Mouse (Mus musculus): Measurements from ENCODE around the gene Elp4. TPM values are rescaled to one million over a fixed set of nuclear protein-coding genes. Genes with fewer than 3 reads are reported as not detected.

Gene Elp4
- polyA plus RNA-seq, 1 experiment from 2014 or later, result 40.9 TPM

DNA sequence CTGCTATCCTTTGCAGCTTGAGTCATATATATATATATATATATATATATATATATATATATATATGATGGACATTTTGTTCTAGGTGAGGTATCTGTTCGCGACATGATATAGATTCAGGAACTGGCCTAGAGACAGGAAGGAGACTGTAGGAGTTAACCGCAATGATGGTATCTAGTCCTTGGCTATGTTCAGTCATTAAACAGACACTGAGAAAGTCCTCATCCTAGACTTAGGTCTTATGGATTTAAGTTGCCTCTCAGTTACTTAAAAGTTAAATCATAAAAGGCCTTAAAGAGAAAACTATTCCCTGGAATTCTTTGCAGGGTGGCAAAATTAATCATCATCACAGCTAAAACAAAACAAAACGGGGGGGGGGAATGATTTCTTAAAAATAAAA, 226.1 kb downstream of the Elp4 start:
- H3K36me3 ChIP-seq, result no peaks in the 10 kb centered on the region
- no peak overlapping the region for H3K4me2 ChIP-seq
- no peak overlapping the region for H3K9ac ChIP-seq
- no peak overlapping the region for H3K4me3 ChIP-seq (replicated peaks)
- 3% methylated on average over 4 of the region's 4 CpGs for WGBS
- no peaks in the 10 kb centered on the region for H3K9me3 ChIP-seq (replicated peaks)
- H3K4me1 ChIP-seq, result peaks cover 45% of the 10 kb centered on the region
- ATAC-seq (replicated peaks; ENCODE audit: low FRiP score), result no peak
- H3K27me3 ChIP-seq, result peaks cover 99% of the 10 kb centered on the region
- no peak overlapping the region for H3K27ac ChIP-seq

DNA sequence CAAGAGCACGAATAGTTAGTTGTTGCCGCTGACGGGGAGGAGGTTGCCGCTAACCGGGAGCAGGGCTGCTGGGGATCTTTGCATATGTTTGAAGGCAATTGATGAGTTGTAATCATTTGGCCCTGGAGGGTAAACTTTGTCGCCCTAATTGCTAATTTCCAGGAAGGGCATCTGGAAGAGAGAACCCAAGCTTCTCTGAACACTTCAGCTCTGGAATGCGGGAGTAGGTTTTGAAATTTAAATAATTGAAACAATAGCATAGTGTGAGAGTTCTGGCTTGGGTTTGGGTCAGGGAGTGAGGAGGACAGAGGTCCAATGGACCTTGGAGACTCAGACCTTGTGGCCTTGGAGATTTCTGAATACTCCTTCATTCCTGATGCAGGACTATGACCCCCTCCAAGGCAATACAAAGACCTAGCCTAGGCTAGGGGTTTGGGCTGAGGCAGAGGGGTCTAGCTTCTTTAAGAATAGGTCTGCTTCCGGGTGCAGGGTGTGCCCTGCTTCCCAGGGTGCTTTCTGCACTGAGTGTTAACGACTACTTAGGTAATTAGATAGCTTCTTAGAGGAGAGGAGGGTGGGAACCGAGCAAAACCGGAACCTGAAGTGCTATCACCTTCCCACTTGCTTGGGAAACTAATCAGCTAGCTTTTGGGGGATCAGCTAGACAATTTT, 226.8 kb downstream of the Elp4 start:
- Histone ChIP-seq H3K36me3 (no peaks in the 10 kb centered on the region), H3K9me3 (replicated peaks) (no peaks in the 10 kb centered on the region), H3K9ac (no peak overlapping the region), H3K4me3 (replicated peaks) (no peak overlapping the region), H3K4me1 (peaks cover 43% of the 10 kb centered on the region), H3K27me3 (peaks cover 99% of the 10 kb centered on the region), H3K27ac (no peak overlapping the region), H3K4me2 (no peak overlapping the region)
- 1% methylated on average over 11 of the region's 11 CpGs for WGBS
- no peak for ATAC-seq (replicated peaks; ENCODE audit: low FRiP score)

DNA sequence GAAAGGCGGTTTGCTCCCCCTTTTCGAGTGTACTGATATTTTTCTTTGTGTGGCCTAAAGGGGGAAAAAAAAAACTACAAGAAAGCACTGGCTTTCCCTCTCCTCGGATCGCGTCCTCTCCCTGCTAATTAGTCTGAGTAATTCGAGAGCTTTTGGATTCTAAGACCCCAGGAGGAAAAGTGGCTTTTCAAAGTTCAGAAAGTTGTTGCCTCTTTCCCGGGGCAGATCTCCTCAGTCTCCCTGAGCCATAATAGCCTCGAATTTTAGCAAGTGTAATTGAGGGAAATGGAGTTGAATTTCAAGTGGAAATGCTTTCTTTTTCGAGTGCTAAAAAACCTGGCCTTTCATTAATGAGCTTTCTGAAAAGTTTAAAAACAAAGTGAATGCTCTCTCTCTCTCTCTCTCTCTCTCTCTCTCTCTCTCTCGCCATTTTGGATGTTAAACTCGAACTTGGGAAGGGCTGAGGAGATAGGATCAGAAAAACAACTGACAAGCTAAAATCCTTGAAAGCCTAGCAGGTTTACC, 227.4 kb downstream of the Elp4 start:
- Histone ChIP-seq H3K4me2 (peak overlapping the region; percentile 57; the same call in 1 of the 2 replicates), H3K27me3 (peaks cover 99% of the 10 kb centered on the region), H3K4me3 (replicated peaks) (no peak overlapping the region), H3K9ac (no peak overlapping the region), H3K36me3 (no peaks in the 10 kb centered on the region), H3K4me1 (peaks cover 41% of the 10 kb centered on the region), H3K27ac (no peak overlapping the region), H3K9me3 (replicated peaks) (no peaks in the 10 kb centered on the region)
- ATAC-seq (replicated peaks; ENCODE audit: low FRiP score), result no peak
- 1% methylated on average over 11 of the region's 11 CpGs for WGBS

DNA sequence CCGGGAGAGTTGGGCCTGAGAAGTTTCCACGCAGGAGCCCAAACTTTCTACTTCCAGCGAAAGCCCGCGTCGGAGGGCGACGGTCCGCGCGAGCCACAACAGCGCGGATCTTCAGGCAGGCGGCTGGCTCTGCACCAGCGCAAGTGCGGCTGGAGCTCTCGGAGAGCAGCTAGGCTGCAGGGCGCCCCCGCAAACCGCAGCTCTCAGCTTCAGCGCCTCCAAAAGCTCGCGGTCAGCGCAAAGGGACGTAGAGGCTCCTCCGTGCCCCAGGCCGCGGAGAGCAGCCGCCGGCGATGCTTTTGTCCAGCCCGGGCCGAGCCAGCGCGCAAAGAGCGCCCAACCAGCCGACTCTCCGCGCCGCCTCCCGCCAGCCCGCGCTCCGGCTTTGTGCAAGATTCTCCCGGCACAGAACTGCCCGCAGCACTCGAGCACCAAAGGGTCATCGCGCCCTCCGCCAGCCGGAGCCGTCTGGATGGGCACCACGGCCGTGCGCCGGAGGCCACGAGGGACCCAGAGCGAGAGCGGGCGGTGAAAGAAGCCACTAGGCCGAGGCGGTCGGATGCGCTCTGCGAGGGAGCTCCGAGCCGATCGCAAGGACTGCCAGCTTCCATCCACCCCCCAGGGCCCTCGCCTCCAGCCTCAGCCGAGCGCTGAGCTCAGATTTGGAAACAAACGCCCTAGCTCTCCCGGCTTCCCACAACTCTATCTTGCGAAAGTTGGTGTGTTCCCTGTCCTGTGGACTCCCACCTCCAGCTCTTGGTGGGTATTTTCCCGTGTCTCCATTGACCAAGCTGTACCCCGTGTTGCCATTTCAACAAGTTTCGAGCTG, 228.1 kb downstream of the Elp4 start:
- peak overlapping the region; percentile 57 for H3K4me2 ChIP-seq
- WGBS, result under 1% methylated on average over 77 of the region's 77 CpGs
- peaks cover 99% of the 10 kb centered on the region for H3K27me3 ChIP-seq
- H3K27ac ChIP-seq, result no peak overlapping the region
- peak overlapping the region; percentile 40 for H3K4me3 ChIP-seq (replicated peaks)
- peak; percentile 44 for ATAC-seq (replicated peaks; ENCODE audit: low FRiP score)
- peaks cover 40% of the 10 kb centered on the region for H3K4me1 ChIP-seq
- no peak overlapping the region for H3K9ac ChIP-seq
- H3K36me3 ChIP-seq, result no peaks in the 10 kb centered on the region
- H3K9me3 ChIP-seq (replicated peaks), result no peaks in the 10 kb centered on the region

DNA sequence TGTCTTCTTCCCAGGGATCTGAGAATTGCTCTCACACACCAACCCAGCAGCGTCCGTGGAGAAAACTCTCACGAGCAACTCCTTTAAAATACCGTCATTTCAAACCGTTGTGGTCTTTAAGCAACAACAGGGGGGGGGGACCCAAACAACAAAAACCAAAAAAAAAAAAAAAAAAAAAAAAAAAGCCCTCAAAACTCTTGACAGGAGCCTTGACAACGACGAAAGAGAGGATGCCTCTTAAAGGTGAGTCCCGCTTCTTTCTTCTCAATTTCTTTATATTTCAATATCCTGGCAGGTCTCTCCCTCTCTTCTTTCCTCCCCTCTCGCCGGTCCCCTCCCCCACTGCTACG, 228.7 kb downstream of the Elp4 start:
- no peak for ATAC-seq (replicated peaks; ENCODE audit: low FRiP score)
- Histone ChIP-seq H3K9me3 (replicated peaks) (no peaks in the 10 kb centered on the region), H3K27ac (no peak overlapping the region), H3K4me1 (peaks cover 40% of the 10 kb centered on the region), H3K27me3 (peaks cover 99% of the 10 kb centered on the region), H3K9ac (no peak overlapping the region), H3K36me3 (no peaks in the 10 kb centered on the region), H3K4me2 (peak overlapping the region; percentile 57), H3K4me3 (replicated peaks) (peak overlapping the region; percentile 40)
- WGBS, result 0% methylated on average over 11 of the region's 11 CpGs

DNA sequence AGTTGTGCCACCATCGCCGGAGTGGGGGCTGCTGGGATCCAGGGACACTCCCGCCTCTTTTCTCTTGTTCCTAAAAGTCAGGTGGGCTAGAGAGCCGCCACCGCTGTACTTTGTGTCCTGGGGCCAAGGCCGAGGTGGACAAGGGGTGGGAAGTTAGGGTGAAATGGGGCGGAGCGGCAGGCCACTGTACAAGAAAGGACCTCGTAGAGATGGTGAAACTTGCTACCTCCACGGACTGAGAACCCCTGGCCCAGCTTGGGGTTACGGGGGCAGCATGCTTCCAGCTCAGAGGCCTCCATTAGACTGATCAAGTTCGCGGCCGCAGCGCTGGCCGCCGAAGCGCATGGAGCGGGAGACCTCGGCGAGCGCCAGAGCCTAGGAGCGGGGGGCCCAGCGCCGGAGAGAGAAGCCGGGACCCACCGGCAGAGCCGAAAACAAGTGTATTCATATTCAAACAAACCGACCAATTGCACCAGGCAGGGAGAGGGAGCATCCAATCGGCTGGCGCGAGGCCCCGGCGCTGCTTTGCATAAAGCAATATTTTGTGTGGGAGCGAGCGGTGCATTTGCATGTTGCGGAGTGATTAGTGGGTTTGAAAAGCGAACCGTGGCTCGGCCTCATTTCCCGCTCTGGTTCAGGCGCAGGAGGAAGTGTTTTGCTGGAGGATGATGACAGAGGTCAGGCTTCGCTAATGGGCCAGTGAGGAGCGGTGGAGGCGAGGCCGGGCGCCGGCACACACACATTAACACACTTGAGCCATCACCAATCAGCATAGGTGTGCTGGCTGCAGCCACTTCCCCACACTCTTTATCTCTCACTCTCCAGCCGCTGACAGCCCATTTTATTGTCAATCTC, 229.3 kb downstream of the Elp4 start:
- no peaks in the 10 kb centered on the region for H3K36me3 ChIP-seq
- H3K4me3 ChIP-seq (replicated peaks), result peak overlapping the region; percentile 40
- H3K4me2 ChIP-seq, result peak overlapping the region; percentile 57
- under 1% methylated on average over 49 of the region's 49 CpGs for WGBS
- ATAC-seq (replicated peaks; ENCODE audit: low FRiP score), result peak; percentile 69
- H3K9ac ChIP-seq, result no peak overlapping the region
- no peak overlapping the region for H3K27ac ChIP-seq
- H3K4me1 ChIP-seq, result peaks cover 43% of the 10 kb centered on the region
- no peaks in the 10 kb centered on the region for H3K9me3 ChIP-seq (replicated peaks)
- H3K27me3 ChIP-seq, result peaks cover 99% of the 10 kb centered on the region

DNA sequence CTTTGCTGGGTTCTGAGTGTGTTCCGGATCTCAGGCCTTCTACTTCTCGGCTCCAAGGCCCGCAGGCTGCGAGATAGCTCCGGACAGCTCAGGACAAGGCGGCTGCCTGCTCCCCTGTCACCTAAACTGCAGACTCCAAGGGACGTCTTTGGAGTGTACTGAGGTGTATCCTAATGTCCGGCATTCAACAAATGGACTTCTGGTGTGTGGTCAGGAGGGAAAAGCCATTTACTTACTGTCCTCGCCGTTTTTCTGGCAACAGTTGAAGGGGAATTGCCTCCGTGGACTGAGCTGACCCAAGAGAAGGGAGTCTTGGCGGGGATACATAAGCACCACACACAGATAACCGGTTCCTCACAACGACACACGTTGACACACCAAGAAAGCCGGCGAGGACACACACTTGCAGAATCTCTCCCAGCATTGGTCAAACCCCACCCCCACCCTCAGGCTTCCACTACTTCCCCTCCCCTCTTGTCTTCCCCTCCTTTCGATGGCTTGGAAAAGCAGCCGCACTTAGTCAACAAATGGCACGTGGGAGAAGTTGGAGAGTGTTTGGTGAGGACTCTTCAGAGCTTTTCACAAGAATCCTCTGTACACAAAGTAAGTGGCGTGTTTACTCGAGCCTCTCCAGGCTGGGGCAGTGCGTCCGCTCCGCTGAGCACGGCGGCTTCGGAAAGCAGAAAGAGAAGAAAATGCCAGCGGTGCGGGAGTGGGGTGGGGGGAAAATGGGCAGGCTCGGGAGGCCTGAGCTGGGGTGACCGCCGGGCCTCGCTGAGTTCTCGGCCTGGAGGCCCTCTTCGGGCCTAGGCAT, 230.1 kb downstream of the Elp4 start:
- Histone ChIP-seq H3K4me2 (peak overlapping the region; percentile 57), H3K36me3 (no peaks in the 10 kb centered on the region), H3K9me3 (replicated peaks) (no peaks in the 10 kb centered on the region), H3K27ac (no peak overlapping the region), H3K4me1 (peaks cover 51% of the 10 kb centered on the region), H3K27me3 (peaks cover 99% of the 10 kb centered on the region), H3K4me3 (replicated peaks) (peak overlapping the region; percentile 40), H3K9ac (no peak overlapping the region)
- no peak for ATAC-seq (replicated peaks; ENCODE audit: low FRiP score)
- WGBS, result 1% methylated on average over 36 of the region's 36 CpGs

DNA sequence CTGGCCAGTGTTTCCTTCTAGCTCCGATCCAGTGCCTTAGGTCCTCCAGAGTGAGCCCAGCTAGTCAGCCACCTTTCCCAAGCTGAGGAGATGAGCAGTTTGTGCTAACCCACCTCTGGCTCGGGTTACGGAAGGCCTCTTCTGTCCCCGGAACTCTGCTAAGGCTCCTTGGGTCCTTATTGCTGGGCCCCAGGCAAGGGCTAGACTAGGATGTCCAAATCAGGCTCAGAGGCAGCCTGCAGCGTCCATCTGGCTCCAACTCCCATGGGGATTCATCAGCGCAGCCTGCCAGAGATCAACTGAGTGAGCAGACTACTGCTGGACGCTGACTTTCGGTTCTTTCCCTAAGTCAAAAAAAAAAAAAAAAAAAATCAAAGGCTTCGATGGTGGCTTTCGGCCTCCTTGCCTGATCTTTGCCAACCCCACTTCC, 230.7 kb downstream of the Elp4 start:
- Histone ChIP-seq H3K27me3 (peaks cover 99% of the 10 kb centered on the region), H3K9me3 (replicated peaks) (no peaks in the 10 kb centered on the region), H3K4me1 (peaks cover 57% of the 10 kb centered on the region), H3K36me3 (no peaks in the 10 kb centered on the region), H3K27ac (no peak overlapping the region), H3K4me3 (replicated peaks) (peak overlapping the region; percentile 14), H3K4me2 (peak overlapping the region; percentile 57; the same call in 1 of the 2 replicates), H3K9ac (no peak overlapping the region)
- 2% methylated on average over 10 of the region's 10 CpGs for WGBS
- no peak for ATAC-seq (replicated peaks; ENCODE audit: low FRiP score)

DNA sequence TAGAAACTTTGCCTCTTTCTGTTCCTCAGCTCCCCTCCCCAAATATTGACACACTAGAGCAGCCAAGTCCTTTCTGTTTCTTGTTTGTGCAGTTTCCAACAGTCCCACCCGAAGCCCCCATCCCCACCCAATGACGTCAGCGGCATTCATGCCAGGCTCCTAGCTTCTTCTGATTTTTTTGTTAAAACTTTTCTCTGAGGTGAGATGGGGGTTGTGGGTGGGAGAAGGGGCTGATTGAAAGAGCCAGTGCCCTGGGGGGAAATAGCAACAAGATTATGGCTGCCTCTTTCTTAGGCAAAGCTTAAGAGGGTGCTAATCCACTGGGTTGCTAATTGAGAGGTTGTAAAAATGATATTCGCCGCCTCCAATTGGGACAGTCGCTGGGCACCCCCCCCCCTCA, 231.3 kb downstream of the Elp4 start:
- peaks cover 100% of the 10 kb centered on the region for H3K27me3 ChIP-seq
- no peak overlapping the region for H3K4me3 ChIP-seq (replicated peaks)
- no peaks in the 10 kb centered on the region for H3K9me3 ChIP-seq (replicated peaks)
- no peak overlapping the region for H3K4me2 ChIP-seq
- no peaks in the 10 kb centered on the region for H3K36me3 ChIP-seq
- no peak overlapping the region for H3K27ac ChIP-seq
- no peak overlapping the region for H3K9ac ChIP-seq
- 3% methylated on average over 6 of the region's 6 CpGs for whole genome bisulfite sequencing
- H3K4me1 ChIP-seq, result peaks cover 61% of the 10 kb centered on the region
- ATAC-seq (replicated peaks; ENCODE audit: low FRiP score), result no peak

DNA sequence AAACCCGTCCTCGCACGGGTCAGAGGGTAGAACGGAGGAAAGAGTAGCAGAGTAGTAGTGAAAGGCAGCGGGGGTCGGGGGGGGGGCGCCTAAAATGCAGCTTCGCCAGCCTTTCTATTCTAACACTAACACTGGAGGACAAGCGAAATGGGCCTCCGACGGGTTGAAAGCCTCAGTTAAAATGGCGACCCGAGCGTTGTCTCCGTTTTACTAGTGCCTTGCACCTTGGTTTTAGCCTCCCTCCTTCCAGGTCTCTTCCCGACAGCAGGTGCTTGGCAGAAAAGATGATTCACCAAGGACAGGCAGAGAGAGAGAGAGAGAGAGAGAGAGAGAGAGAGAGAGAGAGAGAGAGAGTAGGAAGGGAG, 231.8 kb downstream of the Elp4 start:
- H3K9me3 ChIP-seq (replicated peaks), result no peaks in the 10 kb centered on the region
- ATAC-seq (replicated peaks; ENCODE audit: low FRiP score), result no peak
- peaks cover 65% of the 10 kb centered on the region for H3K4me1 ChIP-seq
- no peak overlapping the region for H3K4me2 ChIP-seq
- no peak overlapping the region for H3K27ac ChIP-seq
- 1% methylated on average over 16 of the region's 16 CpGs for WGBS
- no peak overlapping the region for H3K9ac ChIP-seq
- no peaks in the 10 kb centered on the region for H3K36me3 ChIP-seq
- H3K4me3 ChIP-seq (replicated peaks), result peak overlapping the region; percentile 8; the same call in 1 of the 2 replicates
- peaks cover 100% of the 10 kb centered on the region for H3K27me3 ChIP-seq

All from kidney, embryonic 15.5 days (tissue).